Mouse (Mus musculus) hindbrain, embryonic 15.5 days (tissue): ENCODE measurements around the gene Wwox. TPM values are rescaled to one million over a fixed set of nuclear protein-coding genes. Genes with fewer than 3 reads are reported as not detected.
A peak's percentile ranks its signal among the peaks of the same experiment; 100 is the strongest.

ENCODE experiments used
- ATAC-seq: fragments of 200-750 bp; cut with Nextera tagmentation; 2 replicates; pipeline ENCODE4 v1.8.0; 2017; ENCODE audit warnings: low read depth, moderate number of reproducible peaks, moderate TSS enrichment; ENCODE audit not compliant: low FRiP score
- H3K27ac ChIP-seq: fragments of 300-500 bp; sonication (generic); replicated peaks from 2 replicates; pipeline ENCODE4 v1.5.1; 2015; ENCODE audit warnings: mild to moderate bottlenecking, inconsistent platforms
- H3K27me3 ChIP-seq: fragments of 300-500 bp; sonication (generic); 2 replicates; pipeline ENCODE4 v1.6.1; 2015; ENCODE audit warnings: control low read depth, inconsistent platforms
- H3K36me3 ChIP-seq: fragments of 300-500 bp; sonication (generic); 2 replicates; pipeline ENCODE4 v1.6.1; 2015; ENCODE audit warnings: control low read depth, inconsistent platforms
- H3K4me1 ChIP-seq: fragments of 300-500 bp; sonication (generic); replicated peaks from 2 replicates; pipeline ENCODE4 v1.6.1; 2015; ENCODE audit warnings: control low read depth, inconsistent platforms
- H3K4me2 ChIP-seq: fragments of 300-500 bp; sonication (generic); 2 replicates; pipeline ENCODE4 v1.6.1; 2015; ENCODE audit warnings: moderate library complexity, mild to moderate bottlenecking, inconsistent platforms
- H3K4me3 ChIP-seq: fragments of 300-500 bp; sonication (generic); 2 replicates; pipeline ENCODE4 v1.5.1; 2015; ENCODE audit warnings: mild to moderate bottlenecking, inconsistent platforms
- H3K9ac ChIP-seq: fragments of 300-500 bp; sonication (generic); 2 replicates; pipeline ENCODE4 v1.6.1; 2015; ENCODE audit warnings: inconsistent platforms
- H3K9me3 ChIP-seq: fragments of 300-500 bp; sonication (generic); 2 replicates; pipeline ENCODE4 v1.6.1; 2016; ENCODE audit warnings: control low read depth, inconsistent platforms
- WGBS: fragments of 180-500 bp; shearing (Covaris S2); methylation state at CpG from one replicate; pipeline ENCODE4 v1.1.7; 2015; 5-methylcytosine and 5-hydroxymethylcytosine counted together
- polyA plus RNA-seq: library from polyadenylated mRNA; unstranded; fragments of >200 nt; fragmentation: Nextera tagmentation; extraction: Ambion mirVana; gene quantifications from 2 replicates; pipeline ENCODE4 v1.2.1, GENCODE M21; 2015

Gene Wwox
- polyA plus RNA-seq, 1 experiment from 2014 or later: 13.9 TPM

DNA sequence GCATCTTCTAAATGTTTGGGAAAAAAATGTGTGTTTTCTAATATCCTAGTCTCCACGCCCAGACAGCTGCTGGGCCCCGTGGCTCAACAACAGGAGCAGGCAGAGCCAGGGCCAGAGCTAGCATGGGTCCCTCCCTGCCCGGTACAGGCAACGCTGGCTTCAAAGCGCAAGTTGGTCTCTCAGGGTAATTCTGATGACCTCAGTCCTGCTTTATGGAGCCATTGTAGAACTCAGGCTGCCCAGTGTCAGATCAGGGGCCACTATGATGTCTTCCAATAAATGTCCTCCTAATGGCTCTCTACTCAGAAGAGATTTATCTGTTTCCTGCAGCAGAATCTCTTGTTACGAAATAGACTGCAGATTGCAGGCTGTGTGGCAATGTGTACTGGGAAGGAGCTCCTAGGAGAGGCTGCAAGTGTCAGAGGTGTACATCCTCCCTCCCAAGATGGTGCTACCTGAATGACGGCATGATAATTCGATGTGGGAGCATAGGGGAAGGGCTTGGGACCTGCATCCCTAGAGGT, 392.9 kb downstream of the Wwox start:
- no peaks in the 10 kb centered on the region for H3K4me1 ChIP-seq
- no peaks in the 10 kb centered on the region for H3K27me3 ChIP-seq
- no peak overlapping the region for H3K9ac ChIP-seq
- ATAC-seq: no peak
- no peak overlapping the region for H3K4me2 ChIP-seq
- no peaks in the 10 kb centered on the region for H3K36me3 ChIP-seq
- H3K9me3 ChIP-seq: no peaks in the 10 kb centered on the region
- H3K4me3 ChIP-seq: no peak overlapping the region
- 87% methylated on average over 8 of the region's 8 CpGs for WGBS
- H3K27ac ChIP-seq: no peak overlapping the region

- no peak overlapping the region for H3K27ac ChIP-seq
- H3K4me1 ChIP-seq: no peaks in the 10 kb centered on the region
- no peak for ATAC-seq
- H3K9ac ChIP-seq: no peak overlapping the region
- no peaks in the 10 kb centered on the region for H3K27me3 ChIP-seq
- H3K4me3 ChIP-seq: no peak overlapping the region
- no peak overlapping the region for H3K4me2 ChIP-seq
- 85% methylated on average over 15 of the region's 15 CpGs for WGBS
- no peaks in the 10 kb centered on the region for H3K9me3 ChIP-seq
- no peaks in the 10 kb centered on the region for H3K36me3 ChIP-seq
These were observed 395.3 kb downstream of the Wwox start for GRCm38 (mm10) chr8:114834730-114835129.

- 91% methylated on average over 10 of the region's 10 CpGs for WGBS
- no peak overlapping the region for H3K4me2 ChIP-seq
- no peak overlapping the region for H3K27ac ChIP-seq
- no peaks in the 10 kb centered on the region for H3K36me3 ChIP-seq
- H3K9me3 ChIP-seq: no peaks in the 10 kb centered on the region
- no peaks in the 10 kb centered on the region for H3K4me1 ChIP-seq
- ATAC-seq: no peak
- H3K4me3 ChIP-seq: no peak overlapping the region
- H3K9ac ChIP-seq: no peak overlapping the region
- H3K27me3 ChIP-seq: no peaks in the 10 kb centered on the region
These were observed 400.5 kb downstream of the Wwox start for GRCm38 (mm10) chr8:114839998-114840397.

GRCm38 (mm10) chr8:114847666-114848065, 408.2 kb downstream of the Wwox start:
- Histone ChIP-seq H3K27me3 (no peaks in the 10 kb centered on the region), H3K36me3 (no peaks in the 10 kb centered on the region), H3K27ac (no peak overlapping the region), H3K9me3 (no peaks in the 10 kb centered on the region), H3K4me1 (peaks cover 7% of the 10 kb centered on the region; the same call in 1 of the 2 replicates), H3K4me2 (no peak overlapping the region), H3K9ac (no peak overlapping the region), H3K4me3 (no peak overlapping the region)
- WGBS: 90% methylated on average over 7 of the region's 7 CpGs
- no peak for ATAC-seq

DNA sequence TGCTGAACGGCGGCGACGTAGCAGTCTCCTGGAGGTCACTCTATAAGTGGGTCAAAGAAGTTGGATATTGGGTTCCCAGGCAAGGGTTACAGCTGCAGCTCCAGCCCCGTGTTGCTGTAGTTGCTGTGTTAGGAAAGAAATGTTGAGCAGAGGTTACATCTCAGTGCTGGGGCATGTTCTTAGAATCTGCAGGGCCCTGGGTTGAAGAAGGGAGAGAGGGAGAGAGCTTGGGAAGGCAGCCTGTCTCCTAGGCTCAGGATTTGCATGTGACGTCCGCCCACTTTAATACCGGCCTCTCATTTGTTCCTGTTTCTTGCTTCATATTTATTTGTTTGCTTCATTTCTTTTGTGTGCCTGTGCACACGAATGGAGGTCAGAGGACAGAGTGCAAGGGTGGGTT, 410.0 kb downstream of the Wwox start:
- WGBS: 60% methylated on average over 9 of the region's 9 CpGs
- ATAC-seq: no peak
- H3K27me3 ChIP-seq: no peaks in the 10 kb centered on the region

GRCm38 (mm10) chr8:114850014-114850870, 410.8 kb downstream of the Wwox start:
- Histone ChIP-seq H3K9me3 (no peaks in the 10 kb centered on the region), H3K27ac (no peak overlapping the region), H3K4me2 (no peak overlapping the region), H3K27me3 (no peaks in the 10 kb centered on the region), H3K9ac (no peak overlapping the region), H3K4me1 (peaks cover 7% of the 10 kb centered on the region; the same call in 1 of the 2 replicates), H3K36me3 (no peaks in the 10 kb centered on the region), H3K4me3 (no peak overlapping the region)
- no peak for ATAC-seq
- WGBS: 41% methylated on average over 15 of the region's 15 CpGs

More for the DNA sequence above, 410.0 kb downstream of the Wwox start:
- H3K27ac ChIP-seq: no peak overlapping the region
- H3K9ac ChIP-seq: no peak overlapping the region
- no peaks in the 10 kb centered on the region for H3K36me3 ChIP-seq
- no peak overlapping the region for H3K4me2 ChIP-seq
- H3K4me3 ChIP-seq: no peak overlapping the region
- no peaks in the 10 kb centered on the region for H3K9me3 ChIP-seq
- peaks cover 7% of the 10 kb centered on the region; the same call in 1 of the 2 replicates for H3K4me1 ChIP-seq

- no peak overlapping the region for H3K9ac ChIP-seq
- no peak overlapping the region for H3K4me2 ChIP-seq
- ATAC-seq: no peak
- H3K4me3 ChIP-seq: no peak overlapping the region
- H3K9me3 ChIP-seq: no peaks in the 10 kb centered on the region
- H3K27ac ChIP-seq: no peak overlapping the region
- H3K4me1 ChIP-seq: peaks cover 14% of the 10 kb centered on the region; the same call in 1 of the 2 replicates
- H3K36me3 ChIP-seq: no peaks in the 10 kb centered on the region
- H3K27me3 ChIP-seq: no peaks in the 10 kb centered on the region
- 91% methylated on average over 4 of the region's 4 CpGs for WGBS
These were observed 414.3 kb downstream of the Wwox start for GRCm38 (mm10) chr8:114853765-114854164.

DNA sequence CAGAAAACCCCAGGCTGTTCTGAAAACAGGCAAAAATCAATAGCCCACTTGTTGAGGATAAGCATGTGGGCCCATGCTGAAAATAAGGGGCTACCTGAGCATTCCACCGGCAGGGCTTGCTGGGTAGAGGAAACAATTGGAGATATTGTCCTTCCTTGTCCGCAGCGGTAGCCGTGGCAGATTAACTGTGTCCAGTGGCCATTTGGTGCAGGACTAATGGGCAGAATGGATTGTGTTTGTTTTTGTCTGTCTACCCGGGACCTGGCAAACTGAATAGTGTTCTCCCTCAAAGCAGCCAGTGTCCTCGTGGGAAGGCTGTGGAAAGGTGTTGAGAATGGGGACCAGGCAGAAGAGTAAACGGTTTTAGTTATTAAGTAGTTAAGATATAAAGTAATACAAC, 416.4 kb downstream of the Wwox start:
- Histone ChIP-seq H3K9ac (no peak overlapping the region), H3K27me3 (no peaks in the 10 kb centered on the region), H3K4me1 (peaks cover 8% of the 10 kb centered on the region; the same call in 1 of the 2 replicates), H3K27ac (no peak overlapping the region), H3K9me3 (no peaks in the 10 kb centered on the region), H3K36me3 (no peaks in the 10 kb centered on the region), H3K4me2 (peak overlapping the region; percentile 2; the same call in 1 of the 2 replicates), H3K4me3 (no peak overlapping the region)
- ATAC-seq: no peak
- WGBS: 12% methylated on average over 7 of the region's 7 CpGs

DNA sequence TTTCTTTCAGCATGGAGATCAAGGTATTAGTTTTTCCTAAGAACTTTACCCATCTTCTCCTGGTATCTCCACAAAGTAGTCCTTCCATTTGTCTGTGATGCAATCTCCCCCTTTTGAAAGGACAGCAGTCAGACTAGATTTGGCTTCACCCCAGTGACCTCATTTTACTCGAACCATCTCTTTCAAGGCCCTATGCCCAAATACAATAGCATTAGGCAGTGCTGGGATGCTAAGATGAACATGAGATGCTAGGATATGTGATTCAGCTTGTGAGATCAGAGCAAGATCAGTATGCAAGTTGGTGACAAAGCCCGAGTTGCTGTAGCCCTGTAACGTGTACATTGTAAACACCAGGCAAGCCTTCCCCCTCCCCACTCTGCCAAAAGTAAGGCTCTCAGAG, 426.5 kb downstream of the Wwox start:
- H3K4me1 ChIP-seq: no peaks in the 10 kb centered on the region
- no peak overlapping the region for H3K4me3 ChIP-seq
- no peaks in the 10 kb centered on the region for H3K36me3 ChIP-seq
- H3K27ac ChIP-seq: no peak overlapping the region
- ATAC-seq: no peak
- H3K27me3 ChIP-seq: no peaks in the 10 kb centered on the region
- 33% methylated on average over 3 of the region's 3 CpGs for WGBS
- H3K9me3 ChIP-seq: no peaks in the 10 kb centered on the region
- H3K9ac ChIP-seq: no peak overlapping the region
- H3K4me2 ChIP-seq: no peak overlapping the region

- 94% methylated on average over 6 of the region's 6 CpGs for WGBS
- no peak overlapping the region for H3K4me2 ChIP-seq
- no peak overlapping the region for H3K27ac ChIP-seq
- no peak overlapping the region for H3K4me3 ChIP-seq
- ATAC-seq: no peak
- no peaks in the 10 kb centered on the region for H3K9me3 ChIP-seq
- no peaks in the 10 kb centered on the region for H3K36me3 ChIP-seq
- 0 out of 2 replicates have a peak, but pooled peaks cover 5% of the 10 kb centered on the region for H3K4me1 ChIP-seq
- no peaks in the 10 kb centered on the region for H3K27me3 ChIP-seq
- H3K9ac ChIP-seq: no peak overlapping the region
These were observed 429.9 kb downstream of the Wwox start for GRCm38 (mm10) chr8:114869321-114869720.

DNA sequence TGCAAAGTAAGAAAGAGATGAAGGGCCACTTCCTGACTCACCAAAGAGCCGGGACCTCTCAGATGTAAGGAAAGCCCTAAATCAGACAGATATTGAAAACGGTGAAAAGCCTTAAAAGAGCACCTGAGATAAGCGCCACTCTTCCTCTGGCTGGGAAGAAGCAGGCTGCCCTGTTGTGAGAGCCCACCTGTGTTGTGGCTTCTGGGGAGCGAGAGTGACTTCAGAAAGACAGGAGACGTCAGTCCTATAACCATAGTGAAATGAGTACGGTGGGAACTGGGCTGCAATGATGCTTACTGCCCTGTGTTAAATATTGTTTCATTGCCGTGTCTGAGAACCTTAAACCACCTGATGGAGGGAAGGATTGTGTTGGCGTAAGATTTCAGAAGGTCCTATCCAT, 431.0 kb downstream of the Wwox start:
- Histone ChIP-seq H3K36me3 (no peaks in the 10 kb centered on the region), H3K27me3 (no peaks in the 10 kb centered on the region), H3K4me1 (0 out of 2 replicates have a peak, but pooled peaks cover 5% of the 10 kb centered on the region), H3K4me2 (no peak overlapping the region), H3K4me3 (no peak overlapping the region), H3K27ac (no peak overlapping the region), H3K9ac (no peak overlapping the region), H3K9me3 (no peaks in the 10 kb centered on the region)
- no peak for ATAC-seq
- WGBS: 96% methylated on average over 8 of the region's 8 CpGs

DNA sequence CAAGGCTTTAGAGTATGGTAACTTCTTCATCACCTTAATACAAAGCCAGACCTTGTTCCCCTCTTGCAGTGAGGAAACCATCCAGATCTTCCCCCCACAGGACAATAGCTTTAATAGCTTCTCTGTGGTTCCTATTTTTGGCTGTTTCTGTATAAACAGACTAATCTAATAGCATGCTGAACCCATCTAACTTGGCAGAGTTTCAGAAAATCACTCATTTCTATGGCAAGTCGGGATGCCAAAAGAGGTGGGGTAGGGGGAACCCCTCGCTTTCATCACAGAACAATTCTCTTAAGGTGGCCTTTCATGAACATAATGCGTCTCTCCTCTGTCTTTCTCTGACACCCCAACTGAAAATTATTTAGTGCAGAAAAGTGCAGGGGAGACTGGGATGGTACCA, 433.0 kb downstream of the Wwox start:
- peaks cover 16% of the 10 kb centered on the region for H3K4me1 ChIP-seq
- 57% methylated on average over 3 of the region's 3 CpGs for WGBS
- H3K27ac ChIP-seq: no peak overlapping the region
- H3K9ac ChIP-seq: no peak overlapping the region
- H3K4me2 ChIP-seq: no peak overlapping the region
- H3K36me3 ChIP-seq: no peaks in the 10 kb centered on the region
- no peak overlapping the region for H3K4me3 ChIP-seq
- no peak for ATAC-seq
- no peaks in the 10 kb centered on the region for H3K27me3 ChIP-seq
- no peaks in the 10 kb centered on the region for H3K9me3 ChIP-seq
